Mouse (Mus musculus) kidney, postnatal 0 days (tissue): ENCODE measurements around the gene Arl5c. TPM values are rescaled to one million over a fixed set of nuclear protein-coding genes. Genes with fewer than 3 reads are reported as not detected.

ENCODE experiments used
- ATAC-seq: fragments of 200-750 bp; cut with Nextera tagmentation; replicated peaks from 2 replicates; pipeline ENCODE4 v1.8.0; 2017; ENCODE audit warnings: low read depth, moderate number of reproducible peaks, moderate TSS enrichment, moderate library complexity; ENCODE audit not compliant: low FRiP score
- DNase-seq: peaks from one replicate; pipeline ENCODE4 v3.0.0-alpha.2; 2016; ENCODE audit warnings: low spot score
- H3K27ac ChIP-seq: fragments of 300-500 bp; sonication (generic); 2 replicates; pipeline ENCODE4 v1.5.1; 2014; ENCODE audit warnings: mild to moderate bottlenecking
- H3K27me3 ChIP-seq: fragments of 300-500 bp; sonication (generic); 2 replicates; pipeline ENCODE4 v1.6.1; 2014; ENCODE audit warnings: low read length, mixed read lengths; ENCODE audit not compliant: insufficient read depth
- H3K36me3 ChIP-seq: fragments of 300-500 bp; sonication (generic); 2 replicates; pipeline ENCODE4 v1.6.1; 2014; ENCODE audit warnings: low read length, mixed read lengths; ENCODE audit not compliant: insufficient read depth
- H3K4me1 ChIP-seq: fragments of 300-500 bp; sonication (generic); replicated peaks from 2 replicates; pipeline ENCODE4 v1.6.1; 2014; ENCODE audit warnings: antibody characterized with exemption, low read length, mixed read lengths; ENCODE audit not compliant: insufficient read depth
- H3K4me2 ChIP-seq: fragments of 300-500 bp; sonication (generic); 2 replicates; pipeline ENCODE4 v1.6.1; 2014; ENCODE audit warnings: mild to moderate bottlenecking, low read length, moderate library complexity, mixed read lengths
- H3K4me3 ChIP-seq: fragments of 300-500 bp; sonication (generic); replicated peaks from 2 replicates; pipeline ENCODE4 v1.5.1; 2014; ENCODE audit warnings: low read depth, low read length
- H3K9ac ChIP-seq: fragments of 300-500 bp; sonication (generic); 2 replicates; pipeline ENCODE4 v1.6.1; 2014; ENCODE audit warnings: low read depth, low read length
- H3K9me3 ChIP-seq: fragments of 300-500 bp; sonication (generic); replicated peaks from 2 replicates; pipeline ENCODE4 v1.6.1; 2016; ENCODE audit warnings: low read length, inconsistent platforms, mixed read lengths
- CTCF ChIP-seq: IDR thresholded peaks from 2 replicates; pipeline ENCODE4 v1.5.1; 2016; ENCODE audit warnings: antibody characterized with exemption, low read depth, mild to moderate bottlenecking, moderate library complexity
- WGBS: fragments of 180-500 bp; shearing (Covaris S2); extraction: QIAGEN DNeasy Blood & Tissue Kit; methylation state at CpG from one replicate; pipeline ENCODE4 v1.1.7; 2014; 5-methylcytosine and 5-hydroxymethylcytosine counted together
- polyA plus RNA-seq: library from polyadenylated mRNA; unstranded; fragments of >200 nt; fragmentation: Nextera tagmentation; extraction: Ambion mirVana; gene quantifications from 2 replicates; pipeline ENCODE4 v1.2.1, GENCODE M21; 2015

Arl5c gene
- polyA plus RNA-seq, 1 experiment from 2014 or later, result 2.0 TPM

- H3K4me2 ChIP-seq, result peak overlapping the region; percentile 57
- H3K27me3 ChIP-seq, result no peaks in the 10 kb centered on the region; the same call in 1 of the 2 replicates
- H3K9me3 ChIP-seq, result no peaks in the 10 kb centered on the region
- 0 out of 2 replicates have a peak, but pooled peaks have one; percentile 19 for TF ChIP-seq CTCF
- H3K4me1 ChIP-seq, result 0 out of 2 replicates have a peak, but pooled peaks cover 6% of the 10 kb centered on the region
- peak overlapping the region; percentile 24; the same call in 1 of the 2 replicates for H3K9ac ChIP-seq
- ATAC-seq (peak; percentile 50; the same call in 1 of the 2 replicates), DNase-seq (peak; percentile 50)
- no peak overlapping the region for H3K27ac ChIP-seq
- H3K36me3 ChIP-seq, result peaks cover 4% of the 10 kb centered on the region; the same call in 1 of the 2 replicates
- peak overlapping the region; percentile 19 for H3K4me3 ChIP-seq
- WGBS, result under 1% methylated on average over 27 of the region's 27 CpGs
These were observed 40.0 kb upstream of the Arl5c start for GRCm38 (mm10) chr11:98035977-98036377.

DNA sequence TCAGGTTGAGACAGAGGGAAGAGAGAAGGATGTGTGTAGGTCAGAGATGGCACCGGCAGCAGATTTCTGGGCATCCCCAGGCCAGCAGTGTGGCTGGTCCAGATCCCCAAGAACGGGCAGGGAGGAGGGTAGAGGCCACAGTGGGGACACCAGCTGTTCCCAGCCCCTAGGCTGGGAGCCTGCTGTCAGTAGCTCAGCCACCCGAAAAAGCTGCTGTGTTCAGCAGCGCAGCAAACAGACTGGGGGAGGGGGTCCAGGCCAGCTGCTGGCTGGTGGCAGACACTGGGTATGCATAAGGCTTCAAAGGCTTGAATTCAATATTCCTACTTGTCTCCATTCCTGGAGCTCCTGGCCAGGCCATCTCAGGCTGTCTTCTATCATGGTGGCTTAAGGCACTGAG lies 38.9 kb upstream of the Arl5c start:
- Histone ChIP-seq H3K4me3 (no peak overlapping the region), H3K9me3 (no peaks in the 10 kb centered on the region), H3K9ac (no peak overlapping the region), H3K27me3 (no peaks in the 10 kb centered on the region; the same call in 1 of the 2 replicates), H3K4me2 (no peak overlapping the region), H3K27ac (no peak overlapping the region), H3K4me1 (0 out of 2 replicates have a peak, but pooled peaks cover 6% of the 10 kb centered on the region), H3K36me3 (peaks cover 16% of the 10 kb centered on the region)
- 18% methylated on average over 4 of the region's 4 CpGs for WGBS
- ATAC-seq, result no peak
- no peak for DNase-seq
- TF ChIP-seq CTCF, result no peak

DNA sequence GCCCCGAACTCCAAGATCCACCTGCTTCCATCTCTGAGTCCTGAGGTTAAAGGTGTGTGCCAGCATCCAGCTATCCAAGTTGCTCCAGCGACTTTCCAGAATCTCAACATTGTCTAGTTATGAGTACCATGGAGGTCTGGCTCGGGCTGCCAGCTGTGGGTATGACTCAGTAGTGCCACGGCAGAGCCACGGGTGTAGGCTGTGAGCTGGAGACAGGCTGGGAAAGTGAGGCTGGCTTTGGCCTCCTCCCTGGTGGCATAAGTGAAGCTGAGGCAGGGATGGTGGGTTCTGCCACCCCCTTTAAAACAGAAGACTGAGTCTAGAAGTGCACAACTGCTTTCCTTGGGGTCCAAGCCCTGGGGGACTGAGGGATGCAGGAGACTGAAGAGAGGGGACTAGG lies 38.1 kb upstream of the Arl5c start:
- Histone ChIP-seq H3K36me3 (peaks cover 23% of the 10 kb centered on the region), H3K4me2 (no peak overlapping the region), H3K27me3 (no peaks in the 10 kb centered on the region; the same call in 1 of the 2 replicates), H3K27ac (no peak overlapping the region), H3K4me3 (no peak overlapping the region), H3K9ac (no peak overlapping the region), H3K9me3 (no peaks in the 10 kb centered on the region), H3K4me1 (0 out of 2 replicates have a peak, but pooled peaks cover 6% of the 10 kb centered on the region)
- no peak for TF ChIP-seq CTCF
- DNase-seq (no peak), ATAC-seq (no peak)
- WGBS, result 76% methylated on average over 5 of the region's 5 CpGs

DNA sequence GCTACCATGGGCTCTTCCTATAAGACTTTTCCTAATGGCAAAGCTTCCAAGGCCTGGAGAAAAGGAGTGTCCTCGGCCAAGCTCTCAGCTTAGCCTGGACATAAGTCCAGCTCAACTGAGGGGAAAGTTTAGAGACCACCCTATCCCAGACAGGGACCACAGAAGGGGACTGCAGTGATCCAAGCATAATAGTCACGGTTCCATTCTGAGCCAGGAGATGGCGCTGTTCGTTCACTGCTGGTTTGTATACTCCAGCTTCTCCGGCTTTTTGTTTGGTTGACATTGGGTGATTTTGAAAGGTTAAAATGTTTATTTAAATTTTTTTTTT lies 35.4 kb upstream of the Arl5c start:
- Histone ChIP-seq H3K27ac (no peak overlapping the region), H3K9me3 (no peaks in the 10 kb centered on the region), H3K4me3 (no peak overlapping the region), H3K36me3 (peaks cover 25% of the 10 kb centered on the region), H3K4me1 (0 out of 2 replicates have a peak, but pooled peaks cover 6% of the 10 kb centered on the region), H3K27me3 (no peaks in the 10 kb centered on the region; the same call in 1 of the 2 replicates), H3K4me2 (no peak overlapping the region), H3K9ac (no peak overlapping the region)
- TF ChIP-seq CTCF, result peak; percentile 93
- DNase-seq (peak; percentile 88), ATAC-seq (no peak)
- WGBS, result 2% methylated on average over 5 of the region's 5 CpGs

- DNase-seq (no peak), ATAC-seq (no peak)
- Histone ChIP-seq H3K4me2 (no peak overlapping the region), H3K9me3 (no peaks in the 10 kb centered on the region), H3K4me1 (peaks cover 4% of the 10 kb centered on the region), H3K27me3 (no peaks in the 10 kb centered on the region), H3K4me3 (no peak overlapping the region), H3K9ac (no peak overlapping the region), H3K27ac (no peak overlapping the region), H3K36me3 (peaks cover 25% of the 10 kb centered on the region)
- TF ChIP-seq CTCF, result peak; percentile 45; the same call in 1 of the 2 replicates
- 50% methylated on average over 5 of the region's 5 CpGs for WGBS
These were observed 34.9 kb upstream of the Arl5c start for GRCm38 (mm10) chr11:98030701-98031442.

DNA sequence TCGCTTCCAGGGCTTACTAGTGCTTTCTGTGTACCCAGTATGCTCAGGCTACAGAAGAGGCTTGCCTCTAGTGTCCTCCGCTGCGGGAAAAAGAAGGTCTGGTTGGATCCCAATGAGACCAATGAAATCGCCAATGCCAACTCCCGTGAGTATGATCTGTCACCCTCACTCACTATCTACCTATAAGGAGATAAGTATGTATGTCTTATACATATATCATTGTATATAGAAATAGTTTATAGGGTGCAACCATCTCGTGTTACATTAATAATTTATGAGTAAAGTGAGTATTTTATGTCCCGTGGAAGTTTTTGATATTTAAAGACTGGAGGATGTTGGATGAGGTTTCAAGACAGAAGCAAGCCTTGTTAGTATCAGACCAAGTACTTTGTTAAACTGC lies 31.8 kb upstream of the Arl5c start:
- DNase-seq, result no peak
- Histone ChIP-seq H3K9ac (peak overlapping the region; percentile 97), H3K4me1 (peaks cover 6% of the 10 kb centered on the region), H3K36me3 (peaks cover 25% of the 10 kb centered on the region), H3K27ac (no peak overlapping the region), H3K4me3 (peak overlapping the region; percentile 88), H3K4me2 (peak overlapping the region; percentile 92), H3K9me3 (no peaks in the 10 kb centered on the region), H3K27me3 (no peaks in the 10 kb centered on the region)
- 12% methylated on average over 7 of the region's 7 CpGs for WGBS
- ATAC-seq, result no peak
- no peak for TF ChIP-seq CTCF
